Comparison of ENCODE assay signal across 9 mouse cellular contexts in genomic region chr11:83418566-83418965, GRCm38 (mm10). TPM values are rescaled to one million over a fixed set of nuclear protein-coding genes. Genes with fewer than 3 reads are reported as not detected.
DNase-seq lines count a peak whose midpoint lies in the region; ATAC-seq and TF ChIP-seq lines count a peak whose summit lies in the region.
"Had no signal": no experiment of that assay in that cellular context is flagged by ENCODE, and none has a peak within 500 bp of the region (broad histone marks: within the 10 kb centered on the region; RNA-seq: fewer than 3 reads in every experiment).

No protein-coding gene starts in this region.

- no peaks in the 10 kb centered on the region for H3K9me3 ChIP-seq in kidney, postnatal 0 days (replicated peaks; ENCODE audit: low read length)
- no peaks in the 10 kb centered on the region for H3K9me3 ChIP-seq in embryonic facial prominence, embryonic 10.5 days
- H3K9me3 ChIP-seq in hindbrain, embryonic 16.5 days (ENCODE audit: control insufficient read depth, low read length) = no peaks in the 10 kb centered on the region
- no peaks in the 10 kb centered on the region for H3K9me3 ChIP-seq in stomach, embryonic 14.5 days (ENCODE audit: control insufficient read depth, low read depth, low read length)

- H3K27ac ChIP-seq in kidney, postnatal 0 days = no peak overlapping the region
- no peak overlapping the region for H3K27ac ChIP-seq in embryonic facial prominence, embryonic 10.5 days (replicated peaks)
- no peak overlapping the region for H3K27ac ChIP-seq in hindbrain, embryonic 16.5 days (ENCODE audit: low read depth, low read length)
- no peak overlapping the region for H3K27ac ChIP-seq in stomach, embryonic 14.5 days (ENCODE audit: low read length)

- TF ChIP-seq CTCF in kidney, postnatal 0 days (IDR thresholded peaks at IDR 0.05; ENCODE audit: low read depth) = no peak

- ATAC-seq in kidney, postnatal 0 days (replicated peaks; ENCODE audit: low FRiP score, low read depth) = no peak
- peak; percentile 31 for ATAC-seq in hindbrain, embryonic 16.5 days
- peak; percentile 56 for ATAC-seq in megakaryocyte, adult 5-6 weeks (ENCODE audit: poor library complexity, severe bottlenecking)
- 0 out of 2 replicates have a peak, but pooled peaks have one; percentile 29 for ATAC-seq in stomach, embryonic 14.5 days (ENCODE audit: insufficient number of reproducible peaks, insufficient read depth, low FRiP score, low read depth)

- no peak overlapping the region for H3K4me3 ChIP-seq in kidney, postnatal 0 days (replicated peaks; ENCODE audit: low read depth, low read length)
- H3K4me3 ChIP-seq in embryonic facial prominence, embryonic 10.5 days = peak overlapping the region; percentile 31; the same call in 1 of the 2 replicates
- peak overlapping the region; percentile 24 for H3K4me3 ChIP-seq in hindbrain, embryonic 16.5 days (ENCODE audit: low read length)
- H3K4me3 ChIP-seq in stomach, embryonic 14.5 days (ENCODE audit: low read depth, low read length) = no peak overlapping the region

- intact Hi-C loops in gastrocnemius, postnatal 36 days (cut with DNase I) = no loop called here

- WGBS in kidney, postnatal 0 days = 4% methylated on average over 38 of the region's 38 CpGs
- WGBS in embryonic facial prominence, embryonic 10.5 days = 6% methylated on average over 38 of the region's 38 CpGs
- 8% methylated on average over 38 of the region's 38 CpGs for WGBS in hindbrain, embryonic 16.5 days
- WGBS in stomach, embryonic 14.5 days = 8% methylated on average over 38 of the region's 38 CpGs

- H3K36me3 ChIP-seq in kidney, postnatal 0 days (ENCODE audit: insufficient read depth, low read length) = no peaks in the 10 kb centered on the region
- no peaks in the 10 kb centered on the region for H3K36me3 ChIP-seq in embryonic facial prominence, embryonic 10.5 days (replicated peaks)
- H3K36me3 ChIP-seq in hindbrain, embryonic 16.5 days (ENCODE audit: control insufficient read depth, insufficient read depth, low read length) = no peaks in the 10 kb centered on the region
- no peaks in the 10 kb centered on the region for H3K36me3 ChIP-seq in stomach, embryonic 14.5 days (ENCODE audit: control insufficient read depth, insufficient read depth, low read length)

- peak; percentile 12 for DNase-seq in kidney, postnatal 0 days (ENCODE audit: low spot score)
- DNase-seq in kidney, adult 11 months = no peak
- DNase-seq in embryonic facial prominence, embryonic 10.5 days (ENCODE audit: low spot score) = peak; percentile 52
- no peak for DNase-seq in gastrocnemius, postnatal 36 days
- DNase-seq in spleen, postnatal 4 days (ENCODE audit: low spot score in 2 of 2) = no peak

- H3K27me3 ChIP-seq in kidney, postnatal 0 days (ENCODE audit: insufficient read depth, low read length) = peaks cover 23% of the 10 kb centered on the region
- H3K27me3 ChIP-seq in embryonic facial prominence, embryonic 10.5 days (replicated peaks; ENCODE audit: low read depth, poor library complexity, severe bottlenecking) = peaks cover 57% of the 10 kb centered on the region
- peaks cover 6% of the 10 kb centered on the region; the same call in 1 of the 2 replicates for H3K27me3 ChIP-seq in hindbrain, embryonic 16.5 days (replicated peaks; ENCODE audit: control insufficient read depth, insufficient read depth, low read length)
- H3K27me3 ChIP-seq in stomach, embryonic 14.5 days (ENCODE audit: control insufficient read depth, insufficient read depth, low read length) = peaks cover 23% of the 10 kb centered on the region

- 0 out of 2 replicates have a peak overlapping the region, but pooled peaks have one; percentile 15 for H3K4me2 ChIP-seq in kidney, postnatal 0 days (ENCODE audit: low read length)
- peak overlapping the region; percentile 57 for H3K4me2 ChIP-seq in hindbrain, embryonic 16.5 days (ENCODE audit: low read length)
- no peak overlapping the region for H3K4me2 ChIP-seq in stomach, embryonic 14.5 days (replicated peaks; ENCODE audit: low read depth, low read length)

- peaks cover 6% of the 10 kb centered on the region; the same call in 1 of the 2 replicates for H3K4me1 ChIP-seq in kidney, postnatal 0 days (replicated peaks; ENCODE audit: insufficient read depth, low read length)
- H3K4me1 ChIP-seq in embryonic facial prominence, embryonic 10.5 days = peaks cover 7% of the 10 kb centered on the region
- H3K4me1 ChIP-seq in hindbrain, embryonic 16.5 days (ENCODE audit: control insufficient read depth, insufficient read depth, low read depth, low read length) = peaks cover 11% of the 10 kb centered on the region
- H3K4me1 ChIP-seq in stomach, embryonic 14.5 days (ENCODE audit: control insufficient read depth, insufficient read depth, low read length) = no peaks in the 10 kb centered on the region

- H3K9ac ChIP-seq in kidney, postnatal 0 days (ENCODE audit: low read depth, low read length) = no peak overlapping the region
- peak overlapping the region; percentile 41 for H3K9ac ChIP-seq in hindbrain, embryonic 16.5 days (ENCODE audit: low read depth, low read length)
- H3K9ac ChIP-seq in stomach, embryonic 14.5 days (replicated peaks; ENCODE audit: low read depth, low read length) = no peak overlapping the region

RNA-seq across cellular contexts. Expression of gene Rasl10b, which starts 9.6 kb away (rescaled TPM):
- polyA plus RNA-seq in kidney, postnatal 0 days (2015; fragmentation: Nextera tagmentation; extraction: Ambion mirVana) = 0.38 and 0.49 TPM in 2 replicates
- 2.6 and 3.1 TPM in 2 replicates for polyA plus RNA-seq in embryonic facial prominence, embryonic 10.5 days (2016; fragmentation: Nextera tagmentation; extraction: Ambion mirVana)
- 15.1 and 32.7 TPM in 2 replicates for polyA plus RNA-seq in hindbrain, embryonic 16.5 days (2015; fragmentation: Nextera tagmentation; extraction: Ambion mirVana)
- not detected in 2 replicates for total RNA-seq in megakaryocyte, adult 5-6 weeks (2015)
- not detected in 2 replicates for total RNA-seq in megakaryocyte, adult 5-6 weeks (2017)
- polyA plus RNA-seq in stomach, embryonic 14.5 days (2014; fragmentation: Nextera tagmentation; extraction: Ambion mirVana) = 0.62 and 1.1 TPM in 2 replicates
- total RNA-seq in gastrocnemius, postnatal 36 days (2021) = under 1 TPM; 0.37 to 0.43 TPM

RNA-seq across cellular contexts. Expression of gene Gas2l2, which starts 10.7 kb away (rescaled TPM):
- not detected in 2 replicates for polyA plus RNA-seq in kidney, postnatal 0 days (2015; fragmentation: Nextera tagmentation; extraction: Ambion mirVana)
- not detected in 2 replicates for polyA plus RNA-seq in embryonic facial prominence, embryonic 10.5 days (2016; fragmentation: Nextera tagmentation; extraction: Ambion mirVana)
- 0.92 and 1.2 TPM in 2 replicates for polyA plus RNA-seq in hindbrain, embryonic 16.5 days (2015; fragmentation: Nextera tagmentation; extraction: Ambion mirVana)
- not detected in 2 replicates for total RNA-seq in megakaryocyte, adult 5-6 weeks (2015)
- not detected in 2 replicates for total RNA-seq in megakaryocyte, adult 5-6 weeks (2017)
- polyA plus RNA-seq in stomach, embryonic 14.5 days (2014; fragmentation: Nextera tagmentation; extraction: Ambion mirVana) = 0.10 TPM in 1 of 2 replicates, not detected in the other
- total RNA-seq in gastrocnemius, postnatal 36 days (2021) = not detected
- polyA plus RNA-seq: limb, embryonic 11.5 days had no signal

RNA-seq across cellular contexts. Expression of gene 1700020L24Rik, which starts 18.9 kb away (rescaled TPM):
- polyA plus RNA-seq in kidney, postnatal 0 days (2015; fragmentation: Nextera tagmentation; extraction: Ambion mirVana) = 0.22 TPM in 1 of 2 replicates, not detected in the other
- 0.68 TPM in 1 of 2 replicates, not detected in the other for polyA plus RNA-seq in embryonic facial prominence, embryonic 10.5 days (2016; fragmentation: Nextera tagmentation; extraction: Ambion mirVana)
- 0.50 and 0.56 TPM in 2 replicates for polyA plus RNA-seq in hindbrain, embryonic 16.5 days (2015; fragmentation: Nextera tagmentation; extraction: Ambion mirVana)
- 19.7 and 21.4 TPM in 2 replicates for total RNA-seq in megakaryocyte, adult 5-6 weeks (2015)
- 44.8 and 55.4 TPM in 2 replicates for total RNA-seq in megakaryocyte, adult 5-6 weeks (2017)
- polyA plus RNA-seq in stomach, embryonic 14.5 days (2014; fragmentation: Nextera tagmentation; extraction: Ambion mirVana) = 1.5 TPM in 1 of 2 replicates, not detected in the other
- not detected for total RNA-seq in gastrocnemius, postnatal 36 days (2021)

RNA-seq across cellular contexts. Expression of gene Mmp28, which starts 44.3 kb away (rescaled TPM):
- 1.9 and 2.2 TPM in 2 replicates for polyA plus RNA-seq in kidney, postnatal 0 days (2015; fragmentation: Nextera tagmentation; extraction: Ambion mirVana)
- 1.3 and 1.5 TPM in 2 replicates for polyA plus RNA-seq in embryonic facial prominence, embryonic 10.5 days (2016; fragmentation: Nextera tagmentation; extraction: Ambion mirVana)
- 3.2 and 3.4 TPM in 2 replicates for polyA plus RNA-seq in hindbrain, embryonic 16.5 days (2015; fragmentation: Nextera tagmentation; extraction: Ambion mirVana)
- total RNA-seq in megakaryocyte, adult 5-6 weeks (2015) = 6.2 and 8.9 TPM in 2 replicates
- total RNA-seq in megakaryocyte, adult 5-6 weeks (2017) = 3.0 and 4.1 TPM in 2 replicates
- 1.4 and 1.9 TPM in 2 replicates for polyA plus RNA-seq in stomach, embryonic 14.5 days (2014; fragmentation: Nextera tagmentation; extraction: Ambion mirVana)
- 1 to 10 TPM; 1.6 to 2.0 TPM for total RNA-seq in gastrocnemius, postnatal 36 days (2021)

RNA-seq across cellular contexts. Expression of gene Taf15, which starts 54.3 kb away (rescaled TPM):
- 5.7 and 6.7 TPM in 2 replicates for polyA plus RNA-seq in kidney, postnatal 0 days (2015; fragmentation: Nextera tagmentation; extraction: Ambion mirVana)
- 12.4 and 12.7 TPM in 2 replicates for polyA plus RNA-seq in embryonic facial prominence, embryonic 10.5 days (2016; fragmentation: Nextera tagmentation; extraction: Ambion mirVana)
- polyA plus RNA-seq in hindbrain, embryonic 16.5 days (2015; fragmentation: Nextera tagmentation; extraction: Ambion mirVana) = 7.3 and 9.4 TPM in 2 replicates
- 44.8 and 54.0 TPM in 2 replicates for total RNA-seq in megakaryocyte, adult 5-6 weeks (2015)
- 37.4 and 39.2 TPM in 2 replicates for total RNA-seq in megakaryocyte, adult 5-6 weeks (2017)
- 26.8 and 27.0 TPM in 2 replicates for polyA plus RNA-seq in stomach, embryonic 14.5 days (2014; fragmentation: Nextera tagmentation; extraction: Ambion mirVana)
- 10 to 100 TPM; 19.5 to 21.7 TPM for total RNA-seq in gastrocnemius, postnatal 36 days (2021)

Comparison
In these comparisons a context has a peak if more than half of its experiments do, and no peak if none do; other contexts are left out.
1. DNase-seq: peak in kidney, postnatal 0 days (single experiment) and embryonic facial prominence, embryonic 10.5 days (single experiment); none in kidney, adult 11 months (single experiment), gastrocnemius, postnatal 36 days (0 of 2) and spleen, postnatal 4 days (0 of 2).
2. H3K4me3 ChIP-seq: peak in embryonic facial prominence, embryonic 10.5 days (single experiment) and hindbrain, embryonic 16.5 days (single experiment); none in kidney, postnatal 0 days (single experiment) and stomach, embryonic 14.5 days (single experiment).